Mouse (Mus musculus): ENCODE data around the gene Sdsl. TPM values are rescaled to one million over a fixed set of nuclear protein-coding genes. Genes with fewer than 3 reads are reported as not detected.

Sdsl gene
- polyA plus RNA-seq, 1 experiment from 2014 or later = 5.5 TPM

DNA sequence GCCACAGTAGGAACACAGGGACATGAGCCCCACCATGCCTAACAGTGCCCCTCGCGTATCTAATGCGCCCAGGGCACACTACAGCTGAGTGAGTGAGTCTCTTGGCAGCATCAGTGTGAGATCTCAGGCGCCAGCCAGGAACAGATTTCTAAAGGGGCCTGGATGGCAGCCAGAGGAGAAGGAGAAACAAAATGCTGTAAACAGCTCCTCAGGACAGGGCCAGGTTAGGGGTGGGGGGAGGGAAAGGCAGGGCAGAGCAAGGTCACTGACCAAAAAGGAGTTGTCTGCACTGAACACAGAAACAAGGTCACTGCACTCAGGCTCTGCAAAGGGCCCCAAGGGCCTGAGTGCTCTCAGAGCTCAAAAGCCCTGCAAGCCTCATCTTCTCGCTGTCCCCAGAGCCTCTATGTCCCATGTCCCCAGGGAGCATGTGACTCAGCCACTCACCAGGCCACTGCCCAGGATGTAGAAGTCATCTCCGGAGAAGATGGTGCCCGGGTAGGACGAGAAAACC lies 18.1 kb upstream of the Sdsl start:
- no peaks in the 10 kb centered on the region for H3K9me3 ChIP-seq (replicated peaks)
- no peak for DNase-seq (ENCODE audit: low spot score)
- peaks cover 3% of the 10 kb centered on the region for H3K4me1 ChIP-seq
- no peaks in the 10 kb centered on the region for H3K27me3 ChIP-seq (ENCODE audit: low read depth, poor library complexity, severe bottlenecking)
- H3K36me3 ChIP-seq = peaks cover 78% of the 10 kb centered on the region
- H3K27ac ChIP-seq (replicated peaks) = no peak overlapping the region
- H3K4me3 ChIP-seq = no peak overlapping the region
- 89% methylated on average over 8 of the region's 8 CpGs for WGBS

DNA sequence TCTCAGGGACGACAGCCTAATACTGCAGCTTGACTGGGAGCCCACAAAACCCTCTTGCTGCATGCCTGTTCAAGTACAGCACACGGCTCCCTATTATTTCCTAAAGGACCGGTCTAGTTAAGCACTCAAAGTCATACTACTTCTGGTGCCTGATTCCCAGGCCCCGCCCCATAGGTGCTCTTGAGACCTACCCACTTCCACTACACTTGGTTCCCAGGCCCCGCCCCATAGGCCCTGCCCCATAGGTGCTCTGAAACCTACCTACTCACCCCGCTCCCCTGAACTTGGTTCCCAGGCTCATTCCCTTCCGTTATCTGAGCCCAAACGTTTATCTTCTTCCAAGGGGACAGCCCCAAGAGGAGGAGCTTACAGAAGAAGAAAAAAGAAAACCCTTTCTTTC lies 15.2 kb upstream of the Sdsl start:
- Histone ChIP-seq H3K27me3 (ENCODE audit: low read depth, poor library complexity, severe bottlenecking) (no peaks in the 10 kb centered on the region), H3K36me3 (peaks cover 79% of the 10 kb centered on the region), H3K4me1 (no peaks in the 10 kb centered on the region; the same call in 1 of the 2 replicates), H3K9me3 (replicated peaks) (no peaks in the 10 kb centered on the region), H3K27ac (replicated peaks) (no peak overlapping the region), H3K4me3 (no peak overlapping the region)
- DNase-seq (ENCODE audit: low spot score) = no peak
- 84% methylated on average over 8 of the region's 8 CpGs for WGBS

DNA sequence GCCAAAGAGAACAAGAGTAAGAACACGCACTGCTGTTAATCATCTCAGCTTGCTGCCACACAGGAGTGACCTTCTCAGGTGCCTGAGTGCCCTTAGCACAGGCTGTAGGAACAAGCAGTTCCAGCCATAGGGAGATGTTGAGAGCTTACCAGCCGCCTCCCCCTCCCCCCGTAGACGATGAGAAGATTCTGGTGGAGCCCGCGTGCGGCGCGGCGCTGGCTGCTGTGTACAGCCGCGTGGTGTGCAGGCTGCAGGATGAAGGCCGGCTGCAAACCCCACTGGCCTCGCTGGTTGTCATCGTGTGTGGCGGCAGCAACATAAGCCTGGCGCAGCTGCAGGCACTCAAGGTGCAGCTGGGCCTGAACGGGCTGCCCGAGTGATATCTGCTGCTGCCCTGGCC lies 10.8 kb upstream of the Sdsl start:
- Histone ChIP-seq H3K27ac (replicated peaks) (no peak overlapping the region), H3K4me1 (peaks cover 9% of the 10 kb centered on the region), H3K36me3 (peaks cover 52% of the 10 kb centered on the region), H3K9me3 (replicated peaks) (no peaks in the 10 kb centered on the region), H3K27me3 (ENCODE audit: low read depth, poor library complexity, severe bottlenecking) (no peaks in the 10 kb centered on the region), H3K4me3 (no peak overlapping the region)
- no peak for DNase-seq (ENCODE audit: low spot score)
- 88% methylated on average over 19 of the region's 19 CpGs for WGBS

DNA sequence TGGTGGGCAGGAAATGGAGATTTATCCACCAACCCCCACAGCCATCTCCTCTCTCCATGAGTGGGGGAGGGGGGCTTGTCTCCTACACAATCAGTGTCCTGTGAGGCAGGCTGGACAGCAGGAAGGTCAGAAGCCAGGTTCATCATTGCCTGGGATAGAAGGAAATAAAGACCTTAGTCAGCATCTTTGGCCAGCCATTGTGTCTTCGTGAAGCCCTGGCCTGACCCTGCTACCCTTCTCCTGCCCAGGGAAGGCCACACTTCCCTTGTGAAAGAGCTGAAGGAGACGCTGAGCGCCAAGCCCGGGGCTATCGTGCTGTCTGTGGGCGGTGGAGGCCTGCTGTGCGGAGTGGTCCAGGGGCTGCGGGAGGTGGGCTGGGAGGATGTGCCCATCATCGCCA lies 8.6 kb upstream of the Sdsl start:
- Histone ChIP-seq H3K9me3 (replicated peaks) (no peaks in the 10 kb centered on the region), H3K36me3 (peaks cover 30% of the 10 kb centered on the region), H3K4me1 (peaks cover 14% of the 10 kb centered on the region), H3K27me3 (ENCODE audit: low read depth, poor library complexity, severe bottlenecking) (peaks cover 10% of the 10 kb centered on the region), H3K27ac (replicated peaks) (no peak overlapping the region), H3K4me3 (no peak overlapping the region)
- DNase-seq (ENCODE audit: low spot score) = no peak
- 76% methylated on average over 9 of the region's 9 CpGs for WGBS

DNA sequence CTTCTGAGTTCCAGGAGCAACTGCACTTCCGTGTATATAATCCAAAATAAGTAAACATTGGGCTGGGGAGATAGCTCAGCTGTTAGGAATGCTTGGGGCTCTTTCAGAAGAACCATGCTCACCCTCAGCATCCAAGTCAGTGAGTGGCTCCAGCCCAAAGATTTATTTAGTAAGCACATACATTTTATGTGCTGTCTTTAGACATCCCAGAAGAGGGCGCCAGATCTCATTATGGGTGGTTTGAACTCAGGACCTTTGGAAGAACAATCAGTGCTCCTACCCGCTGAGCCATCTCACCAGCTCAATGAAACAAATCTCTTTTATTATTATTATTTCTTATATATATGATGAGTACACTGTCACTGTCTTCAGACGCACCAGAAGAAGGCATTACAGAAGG lies 6.9 kb upstream of the Sdsl start:
- H3K4me1 ChIP-seq = peaks cover 18% of the 10 kb centered on the region
- H3K9me3 ChIP-seq (replicated peaks) = no peaks in the 10 kb centered on the region
- H3K36me3 ChIP-seq = peaks cover 13% of the 10 kb centered on the region
- H3K27ac ChIP-seq (replicated peaks) = no peak overlapping the region
- WGBS = 68% methylated on average over 4 of the region's 4 CpGs
- no peak for DNase-seq (ENCODE audit: low spot score)
- H3K4me3 ChIP-seq = no peak overlapping the region
- peaks cover 14% of the 10 kb centered on the region for H3K27me3 ChIP-seq (ENCODE audit: low read depth, poor library complexity, severe bottlenecking)

DNA sequence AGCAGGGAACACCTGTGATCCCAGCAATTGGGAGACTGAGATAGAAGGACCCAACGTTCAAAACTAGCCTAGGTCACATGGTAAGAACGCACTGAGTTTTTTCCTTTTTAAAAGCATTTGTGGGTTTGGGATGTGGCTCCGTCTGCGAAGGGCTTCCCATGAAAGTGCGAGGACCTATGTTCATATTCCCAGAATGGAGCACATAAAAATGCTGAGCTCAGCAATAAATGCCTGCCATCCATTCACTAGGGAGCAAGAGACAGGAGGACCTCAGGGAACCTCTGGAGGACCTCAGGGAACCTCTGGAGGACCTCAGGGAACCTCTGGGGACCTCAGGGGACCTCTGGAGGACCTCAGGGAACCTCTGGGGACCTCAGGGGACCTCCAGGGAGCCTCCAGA lies 5.4 kb upstream of the Sdsl start:
- H3K4me3 ChIP-seq = no peak overlapping the region
- no peak for DNase-seq (ENCODE audit: low spot score)
- H3K9me3 ChIP-seq (replicated peaks) = no peaks in the 10 kb centered on the region
- no peak overlapping the region for H3K27ac ChIP-seq (replicated peaks)
- no peaks in the 10 kb centered on the region for H3K36me3 ChIP-seq
- H3K27me3 ChIP-seq (ENCODE audit: low read depth, poor library complexity, severe bottlenecking) = peaks cover 14% of the 10 kb centered on the region
- 90% methylated on average over 5 of the region's 5 CpGs for WGBS
- peaks cover 18% of the 10 kb centered on the region for H3K4me1 ChIP-seq

DNA sequence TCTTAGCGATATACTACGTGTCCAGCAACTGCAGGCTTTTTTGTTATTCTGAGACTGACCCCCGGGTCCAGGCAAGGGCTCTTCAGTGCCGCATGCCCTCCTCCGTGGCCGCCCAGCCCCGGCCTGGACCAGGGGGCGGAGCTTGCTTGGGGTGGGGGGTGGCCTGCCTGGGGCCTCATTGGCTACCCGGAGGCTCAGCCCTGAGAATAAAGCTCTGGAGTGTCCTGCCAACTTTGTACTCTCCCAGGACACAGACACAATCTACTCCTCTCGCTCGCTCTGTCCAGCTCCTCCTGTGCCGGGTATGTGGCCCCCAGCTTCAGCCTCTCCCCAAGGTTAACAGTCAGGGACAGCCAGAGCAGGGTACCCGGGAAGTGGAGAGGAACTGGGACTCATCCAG lies 3.7 kb upstream of the Sdsl start, which contains the start of gene Sds:
Gene Sds, plus strand, starts transcription at position 231 of the 400 bp plus-strand sequence.
- no peak within 1 kb of the TSS for H3K4me3 ChIP-seq
- peaks cover 14% of the 10 kb centered on the region for H3K27me3 ChIP-seq (ENCODE audit: low read depth, poor library complexity, severe bottlenecking)
- no peak for DNase-seq (ENCODE audit: low spot score)
- peaks cover 14% of the 10 kb centered on the region for H3K4me1 ChIP-seq
- H3K36me3 ChIP-seq = no peaks in the 10 kb centered on the region
- no peak within 1 kb of the TSS; the same call in 1 of the 2 replicates for H3K27ac ChIP-seq (replicated peaks)
- H3K9me3 ChIP-seq (replicated peaks) = no peaks in the 10 kb centered on the region
- WGBS = 12% methylated on average over 13 of the region's 13 CpGs

DNA sequence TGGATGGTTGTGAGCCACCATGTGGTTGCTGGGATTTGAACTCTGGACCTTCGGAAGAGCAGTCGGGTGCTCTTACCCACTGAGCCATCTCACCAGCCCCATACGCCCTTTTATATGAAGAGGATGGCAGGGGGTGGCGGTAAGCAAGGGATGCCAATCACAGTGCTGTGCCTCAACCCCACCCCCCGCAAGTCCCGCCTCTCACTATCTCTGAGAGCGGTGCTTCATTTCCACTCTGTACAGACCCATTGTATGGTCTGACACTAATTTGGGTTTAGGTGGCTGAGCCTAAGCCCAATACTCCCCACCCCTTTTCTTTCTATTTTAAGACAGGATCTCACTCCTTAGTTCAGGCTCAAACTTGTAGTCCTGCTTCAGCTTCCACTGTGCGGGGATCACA lies 3.3 kb upstream of the Sdsl start:
- H3K36me3 ChIP-seq = no peaks in the 10 kb centered on the region
- no peaks in the 10 kb centered on the region for H3K9me3 ChIP-seq (replicated peaks)
- WGBS = 50% methylated on average over 8 of the region's 8 CpGs
- no peak overlapping the region for H3K4me3 ChIP-seq
- peaks cover 14% of the 10 kb centered on the region for H3K27me3 ChIP-seq (ENCODE audit: low read depth, poor library complexity, severe bottlenecking)
- peaks cover 10% of the 10 kb centered on the region for H3K4me1 ChIP-seq
- DNase-seq (ENCODE audit: low spot score) = no peak
- no peak overlapping the region for H3K27ac ChIP-seq (replicated peaks)

DNA sequence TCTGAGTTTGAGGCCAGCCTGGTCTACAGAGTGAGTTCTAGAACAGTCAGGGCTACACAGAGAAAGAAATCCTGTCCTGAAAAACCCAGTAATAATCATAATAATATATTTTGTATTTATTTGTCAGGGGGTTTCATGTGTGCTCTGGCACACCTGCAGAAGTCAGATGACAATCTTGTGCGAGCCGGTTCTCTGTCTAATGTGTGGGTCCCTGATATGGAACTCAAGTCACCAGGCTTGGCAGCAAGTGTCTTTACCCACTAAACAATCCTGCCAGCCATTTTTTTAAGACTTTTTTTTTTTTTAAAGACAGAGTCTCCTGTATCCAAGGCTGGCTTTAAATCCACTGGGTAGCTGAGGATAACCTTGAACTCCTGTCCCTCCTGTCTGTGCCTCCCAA lies 751 bp upstream of the Sdsl start:
- Histone ChIP-seq H3K9me3 (replicated peaks) (no peaks in the 10 kb centered on the region), H3K27me3 (ENCODE audit: low read depth, poor library complexity, severe bottlenecking) (peaks cover 14% of the 10 kb centered on the region)

DNA sequence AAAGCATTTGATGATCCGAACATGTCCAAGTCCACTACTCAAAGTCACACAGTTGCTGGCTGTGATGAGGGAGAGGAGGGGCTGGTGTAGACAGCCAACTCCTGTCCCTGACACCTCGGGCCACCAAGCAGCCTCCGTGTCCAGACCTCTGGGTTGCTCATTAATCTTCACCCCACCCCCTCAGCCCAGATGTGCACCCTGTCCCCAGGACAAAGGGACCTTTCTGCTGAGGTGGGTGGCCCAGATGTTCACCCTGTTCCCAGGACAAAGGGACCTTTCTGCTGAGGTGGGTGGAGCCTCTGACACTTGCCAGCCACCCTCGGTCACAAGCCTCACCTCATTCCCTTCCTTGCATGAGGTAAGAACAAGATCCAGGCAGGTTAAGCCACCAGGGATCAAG lies 1.1 kb downstream of the Sdsl start:
- no peak for DNase-seq (ENCODE audit: low spot score)
- WGBS = 66% methylated on average over 4 of the region's 4 CpGs
- Histone ChIP-seq H3K27ac (replicated peaks) (no peak overlapping the region), H3K4me1 (peaks cover 10% of the 10 kb centered on the region), H3K9me3 (replicated peaks) (no peaks in the 10 kb centered on the region), H3K27me3 (ENCODE audit: low read depth, poor library complexity, severe bottlenecking) (peaks cover 8% of the 10 kb centered on the region), H3K36me3 (no peaks in the 10 kb centered on the region), H3K4me3 (no peak overlapping the region)

More for the DNA sequence above, 751 bp upstream of the Sdsl start:
- Histone ChIP-seq H3K4me1 (peaks cover 9% of the 10 kb centered on the region), H3K36me3 (no peaks in the 10 kb centered on the region), H3K4me3 (no peak overlapping the region), H3K27ac (replicated peaks) (no peak overlapping the region)
- DNase-seq (ENCODE audit: low spot score) = no peak
- 94% methylated on average over 2 of the region's 2 CpGs for WGBS

DNA sequence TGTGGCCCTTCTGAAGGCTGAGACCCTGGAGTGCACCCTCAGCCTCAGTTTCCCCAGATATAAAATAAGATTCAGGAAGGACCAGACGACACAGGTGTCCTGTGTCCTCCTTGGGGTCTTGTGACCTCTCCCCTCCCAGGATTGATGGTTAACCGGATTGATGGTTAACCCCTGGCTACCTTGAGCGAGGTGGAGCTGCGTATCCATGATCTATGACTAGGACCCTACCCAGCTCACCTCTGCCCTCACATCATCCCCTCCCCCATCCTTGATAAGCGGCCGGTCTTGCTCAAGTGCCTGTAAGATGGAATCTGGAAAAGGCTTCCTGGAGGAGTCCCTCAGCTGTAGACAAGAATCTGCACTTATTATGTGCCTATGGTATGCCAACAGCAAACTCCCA lies 3.8 kb downstream of the Sdsl start:
- no peaks in the 10 kb centered on the region for H3K36me3 ChIP-seq
- no peak overlapping the region for H3K4me3 ChIP-seq
- DNase-seq (ENCODE audit: low spot score) = no peak
- H3K27me3 ChIP-seq (ENCODE audit: low read depth, poor library complexity, severe bottlenecking) = no peaks in the 10 kb centered on the region
- peaks cover 3% of the 10 kb centered on the region; the same call in 1 of the 2 replicates for H3K4me1 ChIP-seq
- WGBS = 91% methylated on average over 6 of the region's 6 CpGs
- no peak overlapping the region for H3K27ac ChIP-seq (replicated peaks)
- no peaks in the 10 kb centered on the region for H3K9me3 ChIP-seq (replicated peaks)

DNA sequence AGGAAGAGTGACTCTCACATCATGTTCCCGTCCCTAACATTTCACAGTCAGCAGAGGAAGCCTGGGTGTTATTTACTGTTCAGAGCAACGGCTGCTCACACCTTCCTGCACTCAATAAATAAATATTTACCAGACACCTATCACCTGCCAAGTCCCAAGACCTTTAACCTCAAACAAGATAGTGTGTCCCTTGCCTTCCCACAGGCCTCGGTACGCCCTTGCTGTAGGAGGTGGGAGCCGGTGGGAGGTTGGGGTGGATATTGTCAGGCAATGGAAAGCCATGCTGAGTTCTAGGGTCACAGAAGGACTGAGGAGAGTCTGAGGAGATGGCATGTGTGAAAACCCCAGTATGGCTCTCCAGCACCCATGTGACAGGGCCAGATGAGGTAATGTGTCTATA lies 4.3 kb downstream of the Sdsl start:
- Histone ChIP-seq H3K27ac (replicated peaks) (no peak overlapping the region), H3K36me3 (no peaks in the 10 kb centered on the region), H3K27me3 (ENCODE audit: low read depth, poor library complexity, severe bottlenecking) (peaks cover 2% of the 10 kb centered on the region; the same call in 1 of the 2 replicates), H3K4me1 (peaks cover 3% of the 10 kb centered on the region; the same call in 1 of the 2 replicates), H3K4me3 (no peak overlapping the region), H3K9me3 (replicated peaks) (no peaks in the 10 kb centered on the region)
- WGBS = 87% methylated on average over 5 of the region's 5 CpGs
- DNase-seq (ENCODE audit: low spot score) = no peak

DNA sequence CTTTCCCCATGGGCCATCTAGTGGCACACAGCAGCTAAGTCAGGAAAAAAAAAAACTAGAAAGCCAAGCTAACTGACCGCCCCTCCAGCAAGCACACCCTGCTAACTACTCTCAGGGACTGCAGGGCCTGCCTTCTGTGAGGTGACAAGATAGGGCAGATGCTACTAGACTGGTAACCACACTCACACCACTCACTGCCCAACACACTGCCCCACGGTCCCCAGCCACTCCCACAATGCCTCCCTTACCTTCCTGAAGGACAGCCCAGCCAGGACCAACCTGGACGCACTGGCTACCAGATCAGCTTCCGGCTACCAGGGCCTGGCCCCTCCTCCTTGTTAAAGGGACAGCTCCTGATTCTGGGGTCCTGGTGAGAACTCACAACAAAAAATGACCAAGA lies 5.6 kb downstream of the Sdsl start:
- 12% methylated on average over 4 of the region's 4 CpGs for WGBS
- Histone ChIP-seq H3K4me3 (peak overlapping the region; percentile 36), H3K4me1 (peaks cover 3% of the 10 kb centered on the region; the same call in 1 of the 2 replicates), H3K9me3 (replicated peaks) (no peaks in the 10 kb centered on the region), H3K27me3 (ENCODE audit: low read depth, poor library complexity, severe bottlenecking) (peaks cover 15% of the 10 kb centered on the region), H3K36me3 (no peaks in the 10 kb centered on the region), H3K27ac (replicated peaks) (no peak overlapping the region)
- DNase-seq (ENCODE audit: low spot score) = no peak

DNA sequence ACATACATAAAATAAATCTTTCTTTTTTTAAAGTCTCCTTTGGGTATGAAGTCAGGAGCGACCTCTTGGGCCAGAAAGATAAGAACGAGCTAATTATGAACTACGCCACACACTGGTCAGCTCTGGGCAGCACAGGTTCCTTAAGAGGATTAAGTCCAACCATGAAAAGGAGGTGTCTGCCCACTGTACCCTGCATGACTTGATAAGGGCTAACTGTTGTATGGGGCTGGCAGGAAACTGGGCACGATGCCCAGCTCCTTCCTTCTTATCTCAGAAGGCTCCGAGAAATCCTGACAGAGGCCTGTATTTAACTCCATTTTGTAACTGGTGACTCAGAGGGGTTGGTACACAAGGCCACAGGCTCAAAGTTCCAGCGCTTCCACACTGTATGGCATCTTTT lies 6.8 kb downstream of the Sdsl start:
- Histone ChIP-seq H3K36me3 (no peaks in the 10 kb centered on the region), H3K27me3 (ENCODE audit: low read depth, poor library complexity, severe bottlenecking) (peaks cover 26% of the 10 kb centered on the region), H3K4me3 (no peak overlapping the region), H3K27ac (replicated peaks) (no peak overlapping the region), H3K9me3 (replicated peaks) (no peaks in the 10 kb centered on the region), H3K4me1 (peaks cover 6% of the 10 kb centered on the region; the same call in 1 of the 2 replicates)
- WGBS = 94% methylated on average over 6 of the region's 6 CpGs
- no peak for DNase-seq (ENCODE audit: low spot score)
